Mouse (Mus musculus): Measurements from ENCODE around the gene Tmeff1.

Tmeff1 gene

GRCm38 (mm10) chr4:48576361-48576760, 8.6 kb upstream of the Tmeff1 start:
- DNase-seq (ENCODE audit: low read depth) = no peak

GRCm38 (mm10) chr4:48577831-48578230, 7.1 kb upstream of the Tmeff1 start:
- no peak for DNase-seq (ENCODE audit: low read depth)

- no peak for DNase-seq (ENCODE audit: low read depth)
Observed at GRCm38 (mm10) chr4:48578399-48578798, 6.6 kb upstream of the Tmeff1 start.

- DNase-seq (ENCODE audit: low read depth) = no peak
Observed at GRCm38 (mm10) chr4:48579475-48580110, 5.4 kb upstream of the Tmeff1 start.

- DNase-seq (ENCODE audit: low read depth) = no peak
Observed at GRCm38 (mm10) chr4:48581201-48581600, 3.8 kb upstream of the Tmeff1 start.

GRCm38 (mm10) chr4:48581993-48582392, 3.0 kb upstream of the Tmeff1 start:
- DNase-seq (ENCODE audit: low read depth) = no peak

GRCm38 (mm10) chr4:48582941-48583340, 2.0 kb upstream of the Tmeff1 start:
- no peak for DNase-seq (ENCODE audit: low read depth)

GRCm38 (mm10) chr4:48585241-48586098, 496 bp downstream of the Tmeff1 start:
- DNase-seq (ENCODE audit: low read depth) = no peak

GRCm38 (mm10) chr4:48586099-48586821, 1.3 kb downstream of the Tmeff1 start:
- DNase-seq (ENCODE audit: low read depth) = no peak

GRCm38 (mm10) chr4:48587526-48587925, 2.6 kb downstream of the Tmeff1 start:
- no peak for DNase-seq (ENCODE audit: low read depth)

- DNase-seq (ENCODE audit: low read depth) = no peak
Observed at GRCm38 (mm10) chr4:48588576-48588975, 3.6 kb downstream of the Tmeff1 start.

GRCm38 (mm10) chr4:48590862-48591261, 5.9 kb downstream of the Tmeff1 start:
- DNase-seq (ENCODE audit: low read depth) = no peak

GRCm38 (mm10) chr4:48591390-48591789, 6.4 kb downstream of the Tmeff1 start:
- no peak for DNase-seq (ENCODE audit: low read depth)

- no peak for DNase-seq (ENCODE audit: low read depth)
Observed at GRCm38 (mm10) chr4:48592328-48592727, 7.4 kb downstream of the Tmeff1 start.

- no peak for DNase-seq (ENCODE audit: low read depth)
Observed at GRCm38 (mm10) chr4:48592844-48593243, 7.9 kb downstream of the Tmeff1 start.

GRCm38 (mm10) chr4:48596111-48596510, 11.1 kb downstream of the Tmeff1 start:
- no peak for DNase-seq (ENCODE audit: low read depth)

- DNase-seq (ENCODE audit: low read depth) = no peak
Observed at GRCm38 (mm10) chr4:48605650-48606049, 20.7 kb downstream of the Tmeff1 start.

GRCm38 (mm10) chr4:48609485-48609884, 24.5 kb downstream of the Tmeff1 start:
- no peak for DNase-seq (ENCODE audit: low read depth)

- no peak for DNase-seq (ENCODE audit: low read depth)
Observed at GRCm38 (mm10) chr4:48610251-48610650, 25.3 kb downstream of the Tmeff1 start.

- DNase-seq (ENCODE audit: low read depth) = no peak
Observed at GRCm38 (mm10) chr4:48615483-48615882, 30.5 kb downstream of the Tmeff1 start.

- DNase-seq (ENCODE audit: low read depth) = no peak
Observed at GRCm38 (mm10) chr4:48617201-48617600, 32.2 kb downstream of the Tmeff1 start.

- no peak for DNase-seq (ENCODE audit: low read depth)
Observed at GRCm38 (mm10) chr4:48620121-48620520, 35.1 kb downstream of the Tmeff1 start.

GRCm38 (mm10) chr4:48622246-48622645, 37.3 kb downstream of the Tmeff1 start:
- DNase-seq (ENCODE audit: low read depth) = no peak
